Mouse (Mus musculus): ENCODE measurements at regions not wholly inside any gene's neighbourhood (a gene's known extent, or its start where the extent isn't known, plus 50 kb on each side); places are given as distances from the start of the nearest gene placed in this dataset.

DNA sequence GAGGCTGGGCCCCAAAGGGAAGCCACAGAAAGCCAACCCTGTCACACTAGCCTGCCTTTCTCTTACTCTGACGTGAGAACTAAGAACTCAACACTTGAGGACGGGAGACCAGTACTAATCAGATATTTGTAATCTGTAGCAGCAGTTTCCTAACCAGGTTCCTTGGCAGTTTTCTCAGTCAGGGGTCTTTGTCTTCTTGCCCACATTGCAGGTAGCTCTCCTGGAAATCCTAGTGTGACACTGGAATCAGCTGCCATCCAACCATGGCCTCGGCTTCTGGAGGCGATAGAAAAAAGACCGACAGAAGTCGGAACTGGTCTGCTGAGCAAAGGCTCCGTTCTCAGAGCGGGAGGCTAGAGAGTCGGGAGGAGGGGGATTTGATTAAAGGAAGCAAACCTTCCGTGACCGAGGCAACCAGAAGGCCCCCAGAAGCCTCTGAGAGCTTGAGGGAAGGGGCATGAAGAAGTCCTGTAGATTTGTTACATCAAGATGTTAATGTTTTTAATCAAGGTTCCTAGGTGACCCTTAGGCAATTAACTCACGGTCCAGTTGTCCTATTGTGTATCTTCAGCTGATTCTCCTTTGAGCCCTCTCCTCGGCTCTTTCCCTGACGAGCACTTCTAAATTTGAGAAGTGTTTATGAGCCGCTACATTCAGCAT lies 284.2 kb downstream of the Ndfip2 start:
- ATAC-seq (ENCODE audit: borderline replicate concordance, extremely low read depth, low FRiP score, low TSS enrichment), result no peak
- H3K27ac ChIP-seq, result no peak overlapping the region
- H3K4me3 ChIP-seq, result no peak overlapping the region
- H3K9me3 ChIP-seq, result no peaks in the 10 kb centered on the region
- WGBS, result 35% methylated on average over 15 of the region's 15 CpGs
- H3K27me3 ChIP-seq, result no peaks in the 10 kb centered on the region
- H3K4me2 ChIP-seq, result no peak overlapping the region
- H3K36me3 ChIP-seq, result no peaks in the 10 kb centered on the region
- no peaks in the 10 kb centered on the region for H3K4me1 ChIP-seq
- H3K9ac ChIP-seq, result no peak overlapping the region

DNA sequence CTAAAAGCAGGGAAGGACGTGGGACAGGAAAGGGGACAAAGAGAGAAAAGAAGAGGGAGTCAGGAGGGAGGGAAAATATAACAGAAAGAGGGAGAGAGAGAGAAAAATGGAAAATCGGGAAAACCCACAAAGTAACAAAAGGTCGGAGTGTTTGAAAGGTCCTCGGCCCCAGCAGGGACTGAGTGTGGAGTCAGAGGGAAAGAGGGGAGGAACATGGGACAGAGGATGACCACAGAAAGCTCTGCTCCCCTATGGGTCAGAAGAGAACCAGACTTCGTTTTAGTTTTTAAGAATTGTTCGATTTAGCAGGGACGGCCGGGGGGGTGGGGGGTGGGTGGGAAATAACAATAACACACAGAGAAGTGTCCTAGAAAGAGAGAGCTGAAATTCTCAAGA lies 283.7 kb downstream of the Ndfip2 start:
- no peak overlapping the region for H3K4me3 ChIP-seq
- H3K4me1 ChIP-seq, result no peaks in the 10 kb centered on the region
- ATAC-seq (ENCODE audit: borderline replicate concordance, extremely low read depth, low FRiP score, low TSS enrichment), result no peak
- H3K27ac ChIP-seq, result no peak overlapping the region
- H3K27me3 ChIP-seq, result no peaks in the 10 kb centered on the region
- H3K4me2 ChIP-seq, result no peak overlapping the region
- H3K9me3 ChIP-seq, result no peaks in the 10 kb centered on the region
- no peaks in the 10 kb centered on the region for H3K36me3 ChIP-seq
- WGBS, result 76% methylated on average over 8 of the region's 8 CpGs
- H3K9ac ChIP-seq, result no peak overlapping the region

DNA sequence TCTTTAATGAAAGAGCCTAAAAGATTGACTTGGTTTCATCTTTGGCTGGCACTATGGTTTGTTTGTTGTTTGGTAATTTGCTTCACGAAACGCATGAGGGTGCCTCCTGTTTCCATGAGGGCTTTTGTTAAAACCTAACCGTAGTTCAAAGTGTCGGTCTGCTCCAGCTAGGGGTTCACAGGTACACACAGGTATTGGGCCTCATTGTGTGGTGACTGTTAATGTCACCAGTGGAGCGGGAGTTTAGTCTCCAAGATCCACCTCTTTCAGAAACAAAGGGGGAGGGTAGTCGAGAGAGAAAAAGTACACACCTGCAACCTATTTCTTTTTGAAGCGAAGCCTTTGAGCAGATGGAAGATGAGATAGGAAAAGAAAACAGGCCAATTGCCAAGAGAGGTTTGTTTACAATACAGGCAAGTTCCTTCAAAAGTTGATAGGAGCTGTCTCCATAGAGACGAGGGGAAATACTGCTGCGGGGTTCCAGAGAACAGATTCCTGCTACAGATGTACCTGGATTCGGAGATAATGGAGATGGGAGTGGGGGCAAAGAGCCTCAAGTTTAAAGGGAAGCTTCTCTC lies 273.9 kb downstream of the Ndfip2 start:
- 36% methylated on average over 10 of the region's 10 CpGs for WGBS
- no peak for ATAC-seq (ENCODE audit: borderline replicate concordance, extremely low read depth, low FRiP score, low TSS enrichment)
- Histone ChIP-seq H3K9me3 (no peaks in the 10 kb centered on the region), H3K36me3 (no peaks in the 10 kb centered on the region), H3K9ac (no peak overlapping the region), H3K4me1 (no peaks in the 10 kb centered on the region), H3K27me3 (no peaks in the 10 kb centered on the region), H3K4me2 (no peak overlapping the region), H3K27ac (no peak overlapping the region), H3K4me3 (no peak overlapping the region)

DNA sequence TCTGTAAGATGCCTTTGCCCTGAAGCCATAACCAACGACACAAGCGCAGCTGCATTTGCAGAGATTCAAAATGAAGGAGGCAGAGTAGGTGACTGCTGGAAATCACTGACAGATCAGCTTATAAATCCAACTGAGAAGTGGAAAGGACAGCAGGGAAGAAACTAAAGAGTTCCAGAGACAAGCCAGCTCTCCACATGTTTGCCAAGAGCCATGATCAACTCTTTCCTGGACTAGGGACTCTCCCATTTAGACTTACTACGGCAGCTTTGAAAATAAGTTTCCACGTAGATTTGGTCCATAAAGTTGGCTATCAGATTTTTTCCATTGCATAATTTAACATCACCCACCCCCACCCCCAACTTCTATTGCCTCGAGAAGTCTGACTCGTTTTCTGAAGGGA lies 269.7 kb downstream of the Ndfip2 start:
- no peak overlapping the region for H3K9ac ChIP-seq
- 55% methylated on average over 6 of the region's 6 CpGs for WGBS
- no peak overlapping the region for H3K4me3 ChIP-seq
- H3K4me2 ChIP-seq, result no peak overlapping the region
- H3K27me3 ChIP-seq, result no peaks in the 10 kb centered on the region
- H3K27ac ChIP-seq, result no peak overlapping the region
- H3K9me3 ChIP-seq, result no peaks in the 10 kb centered on the region
- no peaks in the 10 kb centered on the region for H3K36me3 ChIP-seq
- ATAC-seq (ENCODE audit: borderline replicate concordance, extremely low read depth, low FRiP score, low TSS enrichment), result no peak
- no peaks in the 10 kb centered on the region for H3K4me1 ChIP-seq

DNA sequence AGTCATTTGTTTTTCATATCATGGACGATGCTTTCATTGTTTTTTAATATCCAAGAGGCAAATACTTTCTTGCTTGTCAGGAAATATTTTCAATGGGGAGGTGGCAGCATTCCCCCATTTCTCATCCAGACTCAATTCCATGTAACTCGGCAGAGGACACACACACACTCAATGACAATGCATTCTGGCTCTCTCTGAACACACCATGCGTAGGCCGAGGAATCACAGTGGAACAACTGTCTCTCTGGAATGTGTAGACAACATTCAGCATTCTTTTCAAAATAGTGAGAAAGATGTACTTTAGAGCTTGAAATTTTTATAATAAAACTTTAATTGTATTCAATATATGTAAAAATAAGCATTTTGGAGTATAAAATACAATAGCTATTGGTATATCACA lies 265.5 kb downstream of the Ndfip2 start:
- WGBS, result 81% methylated on average over 4 of the region's 4 CpGs
- no peak overlapping the region for H3K9ac ChIP-seq
- H3K36me3 ChIP-seq, result no peaks in the 10 kb centered on the region
- no peak for ATAC-seq (ENCODE audit: borderline replicate concordance, extremely low read depth, low FRiP score, low TSS enrichment)
- no peaks in the 10 kb centered on the region for H3K4me1 ChIP-seq
- H3K27ac ChIP-seq, result no peak overlapping the region
- no peak overlapping the region for H3K4me3 ChIP-seq
- H3K9me3 ChIP-seq, result no peaks in the 10 kb centered on the region
- no peak overlapping the region for H3K4me2 ChIP-seq
- H3K27me3 ChIP-seq, result no peaks in the 10 kb centered on the region

DNA sequence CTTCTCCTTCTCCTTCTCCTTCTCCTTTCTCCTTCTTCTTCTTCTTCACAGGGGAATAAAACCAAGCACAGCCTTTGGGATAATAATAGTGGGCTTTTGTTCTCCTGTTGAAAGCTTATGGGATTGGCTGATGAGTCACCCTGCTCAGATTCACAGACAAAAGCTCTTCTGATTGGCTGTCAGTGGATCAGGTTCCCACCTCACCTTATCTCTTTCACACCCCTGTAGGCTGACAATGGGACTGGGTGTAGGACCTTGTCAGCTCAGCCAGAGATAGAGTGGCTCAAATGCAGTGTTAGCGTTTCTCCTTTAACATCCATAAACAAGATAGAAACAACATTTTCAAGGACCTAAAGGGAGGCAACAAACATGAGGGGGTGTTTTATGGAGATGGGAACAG lies 263.9 kb downstream of the Ndfip2 start:
- H3K9me3 ChIP-seq, result no peaks in the 10 kb centered on the region
- no peaks in the 10 kb centered on the region for H3K27me3 ChIP-seq
- no peak overlapping the region for H3K9ac ChIP-seq
- no peak overlapping the region for H3K27ac ChIP-seq
- no peak overlapping the region for H3K4me2 ChIP-seq
- 27% methylated on average over 1 of the region's 1 CpGs for WGBS
- no peak overlapping the region for H3K4me3 ChIP-seq
- ATAC-seq (ENCODE audit: borderline replicate concordance, extremely low read depth, low FRiP score, low TSS enrichment), result no peak
- no peaks in the 10 kb centered on the region for H3K36me3 ChIP-seq
- no peaks in the 10 kb centered on the region for H3K4me1 ChIP-seq

DNA sequence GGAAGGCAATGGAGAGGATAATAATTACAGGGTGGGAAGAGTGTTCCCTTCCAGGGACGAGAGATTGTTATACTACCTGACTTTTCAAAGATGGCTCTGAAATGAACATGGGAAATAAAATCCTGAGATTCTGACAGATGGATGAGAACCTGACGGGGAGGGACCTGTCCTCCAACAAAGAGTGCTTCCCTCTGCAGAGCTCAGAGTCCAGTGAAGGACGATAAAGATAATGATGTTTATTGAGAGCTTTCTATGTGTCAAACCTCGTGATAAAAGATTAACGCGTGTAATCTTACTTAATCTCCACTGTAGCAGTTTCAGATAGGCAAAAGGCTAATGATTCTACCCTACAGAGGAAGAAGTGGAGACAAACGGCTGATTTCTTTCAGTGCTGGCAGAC lies 260.3 kb downstream of the Ndfip2 start:
- H3K4me1 ChIP-seq, result no peaks in the 10 kb centered on the region
- H3K27me3 ChIP-seq, result no peaks in the 10 kb centered on the region
- no peak overlapping the region for H3K4me2 ChIP-seq
- no peak overlapping the region for H3K4me3 ChIP-seq
- H3K9me3 ChIP-seq, result no peaks in the 10 kb centered on the region
- no peak overlapping the region for H3K27ac ChIP-seq
- H3K9ac ChIP-seq, result no peak overlapping the region
- WGBS, result 35% methylated on average over 7 of the region's 7 CpGs
- no peak for ATAC-seq (ENCODE audit: borderline replicate concordance, extremely low read depth, low FRiP score, low TSS enrichment)
- H3K36me3 ChIP-seq, result no peaks in the 10 kb centered on the region

DNA sequence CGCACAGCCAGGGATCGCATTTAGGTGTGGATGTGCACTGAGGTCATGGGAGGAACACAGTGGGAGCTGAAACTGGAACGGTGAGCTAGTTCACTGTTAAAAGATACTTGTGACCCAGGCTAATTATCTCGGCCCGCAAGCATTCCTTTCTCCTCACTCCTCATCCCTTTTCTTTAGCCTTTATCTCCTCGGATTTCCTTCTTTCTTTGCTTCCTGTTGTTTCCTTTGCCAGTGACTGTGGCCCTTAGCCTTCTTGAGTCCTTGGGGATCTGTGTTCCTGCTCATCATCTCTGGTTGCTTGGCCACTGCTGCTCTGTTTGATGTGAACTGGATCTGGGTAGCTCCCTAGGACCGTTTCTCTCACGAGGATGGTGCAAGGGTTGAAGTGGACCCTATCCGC lies 256.0 kb downstream of the Ndfip2 start:
- Histone ChIP-seq H3K9me3 (no peaks in the 10 kb centered on the region), H3K4me3 (no peak overlapping the region), H3K27ac (no peak overlapping the region), H3K4me2 (no peak overlapping the region), H3K36me3 (no peaks in the 10 kb centered on the region), H3K4me1 (no peaks in the 10 kb centered on the region), H3K9ac (no peak overlapping the region), H3K27me3 (no peaks in the 10 kb centered on the region)
- WGBS, result 68% methylated on average over 9 of the region's 9 CpGs
- ATAC-seq (ENCODE audit: borderline replicate concordance, extremely low read depth, low FRiP score, low TSS enrichment), result no peak

DNA sequence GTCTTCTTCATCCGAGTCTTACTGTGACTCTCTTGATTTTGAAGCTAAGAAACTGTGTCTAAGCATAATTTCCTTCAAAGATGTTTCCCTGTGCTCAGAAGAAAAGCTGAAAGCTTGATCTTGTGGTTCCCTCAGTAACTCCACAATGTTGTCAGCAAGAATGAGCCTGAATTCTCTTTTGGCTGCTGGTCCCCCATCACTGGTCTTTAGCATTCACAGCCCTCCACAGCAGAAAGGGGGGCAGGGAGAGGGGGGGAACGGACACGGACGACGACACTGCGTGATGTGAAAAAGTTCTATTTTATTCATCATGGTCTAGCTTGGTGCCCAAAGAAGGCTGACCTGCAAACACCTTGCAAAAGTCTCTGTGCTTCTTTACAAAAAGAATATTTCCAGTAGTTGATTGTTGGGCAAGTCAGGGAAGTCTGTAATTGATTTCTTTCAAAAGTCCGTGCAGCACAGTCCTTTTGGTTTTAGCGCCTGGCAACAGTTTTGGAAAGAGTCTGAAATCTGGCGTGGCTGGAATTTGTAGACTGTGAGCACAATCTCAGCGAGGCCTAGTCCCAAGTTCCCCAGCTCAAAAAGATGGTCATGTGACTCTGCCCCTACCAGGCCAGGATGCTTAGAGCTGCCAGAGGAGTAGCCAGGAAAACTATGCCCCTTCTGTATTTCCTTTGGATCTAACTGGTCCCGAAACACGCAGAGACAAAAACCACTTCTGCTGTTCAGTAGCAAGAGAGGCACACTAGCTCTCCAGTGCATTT lies 254.7 kb downstream of the Ndfip2 start:
- H3K4me3 ChIP-seq, result no peak overlapping the region
- H3K9ac ChIP-seq, result no peak overlapping the region
- no peaks in the 10 kb centered on the region for H3K27me3 ChIP-seq
- no peaks in the 10 kb centered on the region for H3K4me1 ChIP-seq
- 84% methylated on average over 12 of the region's 12 CpGs for WGBS
- H3K9me3 ChIP-seq, result no peaks in the 10 kb centered on the region
- H3K27ac ChIP-seq, result no peak overlapping the region
- no peak for ATAC-seq (ENCODE audit: borderline replicate concordance, extremely low read depth, low FRiP score, low TSS enrichment)
- H3K4me2 ChIP-seq, result no peak overlapping the region
- H3K36me3 ChIP-seq, result no peaks in the 10 kb centered on the region

DNA sequence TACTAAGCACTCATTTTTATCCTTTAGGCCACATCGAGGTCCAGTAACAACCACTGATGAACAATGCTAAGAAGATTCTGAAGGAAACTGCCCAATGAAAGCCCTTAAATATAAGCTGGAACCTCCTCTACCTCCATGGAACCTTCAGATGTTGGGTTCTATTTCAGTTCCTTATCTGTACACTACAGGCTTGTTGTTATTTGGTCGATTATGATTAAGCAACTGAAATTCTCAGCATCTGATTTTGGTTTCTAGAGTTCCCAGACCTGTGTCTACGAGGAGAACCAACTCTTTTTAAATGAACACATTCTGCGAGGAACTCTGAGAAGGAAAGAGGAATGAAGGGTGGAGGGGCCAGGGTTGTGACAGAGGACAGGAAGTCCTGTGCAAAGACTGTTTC lies 253.5 kb downstream of the Ndfip2 start:
- H3K4me2 ChIP-seq, result no peak overlapping the region
- H3K9me3 ChIP-seq, result no peaks in the 10 kb centered on the region
- WGBS, result 84% methylated on average over 4 of the region's 4 CpGs
- H3K4me3 ChIP-seq, result no peak overlapping the region
- H3K27me3 ChIP-seq, result no peaks in the 10 kb centered on the region
- H3K36me3 ChIP-seq, result no peaks in the 10 kb centered on the region
- no peak overlapping the region for H3K27ac ChIP-seq
- H3K4me1 ChIP-seq, result no peaks in the 10 kb centered on the region
- H3K9ac ChIP-seq, result no peak overlapping the region
- no peak for ATAC-seq (ENCODE audit: borderline replicate concordance, extremely low read depth, low FRiP score, low TSS enrichment)

DNA sequence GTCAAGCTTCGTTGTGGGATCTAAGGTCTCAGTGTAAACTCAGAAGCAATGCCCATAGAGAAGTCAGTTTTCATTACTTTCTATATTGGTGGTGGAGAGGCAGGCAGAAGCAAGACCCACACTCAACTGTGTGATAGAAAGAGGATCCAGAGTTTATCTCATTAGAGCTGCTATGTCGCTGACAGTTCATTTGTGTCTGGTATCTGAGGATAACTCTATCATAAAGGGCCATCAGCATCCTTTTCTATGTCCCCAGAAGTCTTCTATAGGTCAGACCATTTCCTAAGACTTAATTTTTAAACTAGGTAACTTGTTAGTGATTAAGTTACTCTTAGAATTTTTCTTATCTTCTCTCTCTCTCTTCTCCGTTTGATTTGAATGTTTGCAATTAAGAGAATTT lies 252.8 kb downstream of the Ndfip2 start:
- no peak for ATAC-seq (ENCODE audit: borderline replicate concordance, extremely low read depth, low FRiP score, low TSS enrichment)
- no peak overlapping the region for H3K4me2 ChIP-seq

DNA sequence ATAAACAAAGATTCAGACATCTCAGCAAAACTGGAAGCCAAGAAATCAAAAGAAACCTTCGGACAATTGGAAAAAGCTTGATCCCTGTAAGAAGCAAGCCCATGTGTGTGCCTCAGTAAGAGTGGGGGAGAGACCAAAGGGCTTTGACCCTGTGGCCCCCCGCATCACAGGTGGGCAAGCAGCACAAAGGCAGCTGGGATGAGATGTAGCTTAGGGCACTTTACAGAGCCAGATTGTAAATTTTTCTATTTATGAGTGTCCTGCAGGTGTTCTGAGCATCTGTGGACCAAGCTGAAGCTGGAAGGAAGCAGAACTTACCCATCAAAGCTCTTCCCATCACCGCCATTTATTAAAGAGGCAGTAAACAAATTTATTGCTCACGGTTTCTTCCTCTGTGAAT lies 246.9 kb downstream of the Ndfip2 start:
- no peaks in the 10 kb centered on the region for H3K27me3 ChIP-seq
- no peak overlapping the region for H3K4me2 ChIP-seq
- WGBS, result 73% methylated on average over 4 of the region's 4 CpGs
- no peaks in the 10 kb centered on the region for H3K36me3 ChIP-seq
- H3K27ac ChIP-seq, result no peak overlapping the region
- H3K9me3 ChIP-seq, result no peaks in the 10 kb centered on the region
- H3K4me3 ChIP-seq, result no peak overlapping the region
- H3K9ac ChIP-seq, result no peak overlapping the region
- ATAC-seq (ENCODE audit: borderline replicate concordance, extremely low read depth, low FRiP score, low TSS enrichment), result no peak
- peaks cover 27% of the 10 kb centered on the region for H3K4me1 ChIP-seq

More for the DNA sequence above, 252.8 kb downstream of the Ndfip2 start:
- WGBS, result 60% methylated on average over 3 of the region's 3 CpGs
- no peak overlapping the region for H3K27ac ChIP-seq
- no peaks in the 10 kb centered on the region for H3K9me3 ChIP-seq
- no peak overlapping the region for H3K4me3 ChIP-seq
- no peaks in the 10 kb centered on the region for H3K4me1 ChIP-seq
- H3K36me3 ChIP-seq, result no peaks in the 10 kb centered on the region
- no peaks in the 10 kb centered on the region for H3K27me3 ChIP-seq
- no peak overlapping the region for H3K9ac ChIP-seq

Data from lung, embryonic 15.5 days (tissue).